Mouse (Mus musculus) heart, postnatal 4 days (tissue): Measurements from ENCODE around the gene Mea1. TPM values are rescaled to one million over a fixed set of nuclear protein-coding genes. Genes with fewer than 3 reads are reported as not detected.
A peak's percentile ranks its signal among the peaks of the same experiment; 100 is the strongest.

Experiments used
- DNase-seq: peaks from one replicate; pipeline ENCODE4 v3.0.0; 2021
- total RNA-seq, 2 experiments: library from RNA; stranded (reverse); gene quantifications; 2 replicates each; pipeline ENCODE4 v1.2.3; 2021

The Mea1 gene
- total RNA-seq: 10 to 100 TPM; 62.9 to 66.8 TPM

- peak; percentile 45 for DNase-seq
Observed at GRCm38 (mm10) chr17:46678416-46678815, at the start of gene Mea1. TSS of gene Mea1 (plus strand) at chr17:46678793.

GRCm38 (mm10) chr17:46629685-46630441 is 48.7 kb upstream of the Mea1 start:
- peak; percentile 75 for DNase-seq

GRCm38 (mm10) chr17:46636831-46637523 is 41.6 kb upstream of the Mea1 start:
- DNase-seq: peak; percentile 81

GRCm38 (mm10) chr17:46639929-46640328 is 38.7 kb upstream of the Mea1 start:
- no peak for DNase-seq

- DNase-seq: no peak
Observed at GRCm38 (mm10) chr17:46642060-46642459, 36.5 kb upstream of the Mea1 start.

GRCm38 (mm10) chr17:46644152-46644805 is 34.3 kb upstream of the Mea1 start:
- DNase-seq: no peak

- peak; percentile 68 for DNase-seq
Observed at GRCm38 (mm10) chr17:46644916-46645475, 33.6 kb upstream of the Mea1 start.

- peak; percentile 99 for DNase-seq
Observed at GRCm38 (mm10) chr17:46645561-46646321, 32.9 kb upstream of the Mea1 start, which contains the start of the genes Klc4 and Mrpl2. TSS of gene Klc4 (minus strand) at chr17:46646022. TSS of gene Mrpl2 (plus strand) at chr17:46646229.

- DNase-seq: no peak
Observed at GRCm38 (mm10) chr17:46646322-46646662, 32.3 kb upstream of the Mea1 start.

- DNase-seq: no peak
Observed at GRCm38 (mm10) chr17:46647279-46647678, 31.3 kb upstream of the Mea1 start.

GRCm38 (mm10) chr17:46648436-46648835 is 30.2 kb upstream of the Mea1 start:
- no peak for DNase-seq

GRCm38 (mm10) chr17:46649811-46650210 is 28.8 kb upstream of the Mea1 start:
- DNase-seq: peak; percentile 44

GRCm38 (mm10) chr17:46650232-46651031 is 28.2 kb upstream of the Mea1 start, which contains the start of gene Cul7:
TSS of gene Cul7 (plus strand) at chr17:46650337.
- peak; percentile 95 for DNase-seq

GRCm38 (mm10) chr17:46651292-46651691 is 27.3 kb upstream of the Mea1 start:
- no peak for DNase-seq

GRCm38 (mm10) chr17:46651755-46652547 is 26.6 kb upstream of the Mea1 start:
- no peak for DNase-seq

- no peak for DNase-seq
Observed at GRCm38 (mm10) chr17:46656054-46656453, 22.5 kb upstream of the Mea1 start.

GRCm38 (mm10) chr17:46661351-46661750 is 17.2 kb upstream of the Mea1 start:
- DNase-seq: no peak

GRCm38 (mm10) chr17:46661981-46662380 is 16.6 kb upstream of the Mea1 start:
- DNase-seq: no peak

- peak; percentile 49 for DNase-seq
Observed at GRCm38 (mm10) chr17:46662730-46663129, 15.9 kb upstream of the Mea1 start.

- DNase-seq: no peak
Observed at GRCm38 (mm10) chr17:46667712-46668111, 10.9 kb upstream of the Mea1 start.
